Mouse (Mus musculus) cerebellum, adult 2 months (tissue): ENCODE measurements at regions not wholly inside any gene's neighbourhood (a gene's known extent, or its start where the extent isn't known, plus 50 kb on each side); places are given as distances from the start of the nearest gene placed in this dataset.

ENCODE experiments used
- DNase-seq, 2 experiments: peaks; one replicate each; pipeline ENCODE4 v3.0.0; 2021
- H3K27ac ChIP-seq: fragments of 200-500 bp; 2 replicates; pipeline ENCODE4 v1.5.1; 2012; ENCODE audit warnings: low read length, control low read depth, inconsistent platforms; ENCODE audit not compliant: insufficient read depth
- H3K27me3 ChIP-seq: fragments of 200-500 bp; 2 replicates; pipeline ENCODE4 v1.6.1; 2012; ENCODE audit warnings: inconsistent platforms, mild to moderate bottlenecking, low read length, moderate library complexity; ENCODE audit not compliant: control insufficient read depth, insufficient read depth
- H3K4me1 ChIP-seq: fragments of 200-500 bp; 2 replicates; pipeline ENCODE4 v1.6.1; 2011; ENCODE audit warnings: low read length; ENCODE audit not compliant: control insufficient read depth, insufficient read depth
- H3K4me3 ChIP-seq: fragments of 200-500 bp; replicated peaks from 2 replicates; pipeline ENCODE3; 2011; ENCODE audit warnings: mild to moderate bottlenecking, low read depth, low read length, control low read depth; ENCODE audit not compliant: insufficient read depth
- CTCF ChIP-seq: fragments of 200-500 bp; IDR thresholded peaks from 2 replicates; pipeline ENCODE4 v1.5.1; 2011; ENCODE audit warnings: low read depth, mild to moderate bottlenecking, control low read depth, low read length, moderate library complexity, borderline replicate concordance; ENCODE audit not compliant: insufficient read depth
- POLR2A ChIP-seq: fragments of 200-500 bp; IDR thresholded peaks from 2 replicates; pipeline ENCODE4 v1.6.1; 2011; ENCODE audit warnings: low read length, control low read depth, borderline replicate concordance; ENCODE audit not compliant: insufficient read depth
- WGBS: fragments of 180-500 bp; shearing (Covaris S2); methylation state at CpG from one replicate; pipeline ENCODE4 v1.1.7; 2018; 5-methylcytosine and 5-hydroxymethylcytosine counted together

DNA sequence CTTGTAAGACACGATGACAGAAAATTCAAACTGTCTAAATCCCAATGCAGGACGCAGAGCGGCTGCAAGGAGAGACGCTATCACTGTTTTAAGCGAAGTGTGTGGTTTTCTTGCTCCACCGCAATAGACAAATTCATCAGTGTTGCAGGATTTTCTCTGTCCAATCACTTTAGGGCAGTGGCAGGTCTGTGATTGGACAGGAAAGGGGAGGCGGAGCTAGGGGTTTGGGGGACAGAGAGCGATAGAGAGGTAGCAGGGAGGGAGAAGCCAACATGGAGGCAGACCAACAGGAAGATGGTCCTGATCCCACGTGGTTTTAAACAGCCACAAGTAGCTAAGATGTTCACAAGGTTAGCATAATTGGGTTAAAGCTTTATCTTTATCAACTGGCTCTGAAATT is 209.7 kb upstream of the Runx1 start:
- no peak overlapping the region for H3K4me3 ChIP-seq
- no peak overlapping the region for H3K27ac ChIP-seq
- no peaks in the 10 kb centered on the region for H3K4me1 ChIP-seq
- 92% methylated on average over 9 of the region's 9 CpGs for WGBS
- TF ChIP-seq POLR2A (no peak), CTCF (no peak)
- H3K27me3 ChIP-seq, result no peaks in the 10 kb centered on the region
- DNase-seq, result no peak

DNA sequence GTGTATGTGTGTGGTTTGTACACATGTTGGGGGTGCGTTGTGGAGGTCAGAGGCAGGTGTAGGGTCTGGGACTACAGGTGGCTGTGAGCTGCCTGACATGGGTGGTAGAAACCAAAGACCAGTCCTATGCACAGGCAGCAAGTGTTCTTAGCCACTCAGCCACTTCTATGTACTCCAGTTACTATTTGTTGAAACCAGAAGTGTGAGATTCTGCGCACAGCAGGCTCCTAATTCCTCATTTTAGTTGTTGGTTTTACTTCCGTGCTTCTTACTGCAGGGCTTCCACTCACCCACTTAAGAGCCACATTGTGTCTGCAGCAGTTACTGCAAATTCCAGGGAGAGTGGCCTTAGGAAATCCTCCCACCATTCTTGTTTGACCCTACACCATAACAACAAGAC is 208.0 kb upstream of the Runx1 start:
- no peaks in the 10 kb centered on the region for H3K4me1 ChIP-seq
- WGBS, result 84% methylated on average over 3 of the region's 3 CpGs
- H3K27ac ChIP-seq, result no peak overlapping the region
- no peaks in the 10 kb centered on the region for H3K27me3 ChIP-seq
- no peak for TF ChIP-seq CTCF
- no peak for TF ChIP-seq POLR2A
- DNase-seq, result no peak
- H3K4me3 ChIP-seq, result no peak overlapping the region

DNA sequence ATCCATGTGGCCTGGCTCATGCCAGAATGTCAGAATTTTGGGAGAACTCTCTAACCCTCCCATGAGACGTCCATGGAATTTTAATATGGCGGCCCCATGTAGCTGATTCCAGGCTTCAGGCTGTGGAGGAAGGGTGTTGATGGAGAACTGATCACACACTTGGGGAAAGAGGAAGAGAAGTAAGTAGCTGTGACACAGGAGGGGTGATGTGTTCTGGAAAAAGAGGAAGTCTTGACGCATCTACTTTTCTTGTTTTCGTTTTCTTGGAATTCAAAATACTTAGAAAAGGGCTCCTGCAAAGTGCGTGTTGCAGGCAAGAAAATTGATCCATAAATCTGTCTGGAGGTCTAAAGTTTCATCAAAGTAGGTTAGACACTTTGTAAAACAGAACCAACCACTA is 205.7 kb upstream of the Runx1 start:
- H3K4me1 ChIP-seq, result no peaks in the 10 kb centered on the region
- TF ChIP-seq POLR2A (no peak), CTCF (no peak)
- no peak for DNase-seq
- no peaks in the 10 kb centered on the region for H3K27me3 ChIP-seq
- H3K27ac ChIP-seq, result no peak overlapping the region
- no peak overlapping the region for H3K4me3 ChIP-seq
- 88% methylated on average over 5 of the region's 5 CpGs for WGBS

DNA sequence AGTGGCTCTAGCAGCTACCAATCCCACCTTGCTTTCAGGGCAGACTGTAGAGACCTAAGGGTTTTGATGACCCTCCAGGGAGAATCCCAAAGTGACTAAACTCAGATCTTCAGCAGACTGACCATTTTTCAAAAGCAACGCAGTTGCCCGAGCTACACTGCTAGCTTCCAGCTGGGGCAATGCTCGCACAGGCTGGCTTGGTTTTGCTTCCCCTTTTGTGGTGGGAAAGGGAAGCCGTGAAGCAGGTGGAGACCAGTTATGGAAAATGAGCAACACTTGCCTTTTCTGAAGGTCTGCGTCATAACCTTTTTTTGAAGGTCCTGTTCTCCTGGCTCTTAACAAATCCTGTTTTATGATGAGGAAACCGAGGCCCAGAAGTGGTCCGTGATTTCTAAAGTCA is 202.7 kb upstream of the Runx1 start:
- no peak overlapping the region for H3K4me3 ChIP-seq
- no peaks in the 10 kb centered on the region for H3K4me1 ChIP-seq
- DNase-seq, result no peak
- WGBS, result 82% methylated on average over 7 of the region's 7 CpGs
- TF ChIP-seq POLR2A (no peak), CTCF (no peak)
- H3K27ac ChIP-seq, result no peak overlapping the region
- no peaks in the 10 kb centered on the region for H3K27me3 ChIP-seq

DNA sequence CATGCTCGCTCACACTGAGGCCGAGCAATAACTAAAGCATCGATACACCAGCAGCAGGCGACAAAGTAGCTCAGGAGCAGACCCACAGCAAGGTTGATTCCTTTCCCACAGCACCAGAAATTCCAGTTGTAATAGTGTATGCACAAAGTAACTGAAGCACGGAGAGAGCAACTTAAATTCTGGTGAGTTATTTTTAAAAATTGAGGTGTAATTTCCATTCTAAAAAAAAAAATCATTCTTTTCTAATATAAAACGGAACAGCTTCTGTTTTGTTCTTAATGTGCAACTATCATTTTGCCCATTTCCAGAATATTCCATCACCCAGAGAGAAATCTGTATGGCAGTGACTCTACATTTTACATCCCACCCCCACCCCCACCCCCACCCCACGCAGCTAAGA is 202.1 kb upstream of the Runx1 start:
- Histone ChIP-seq H3K4me3 (no peak overlapping the region), H3K27ac (no peak overlapping the region), H3K4me1 (no peaks in the 10 kb centered on the region), H3K27me3 (no peaks in the 10 kb centered on the region)
- DNase-seq, result no peak
- 91% methylated on average over 7 of the region's 7 CpGs for WGBS
- TF ChIP-seq POLR2A (no peak), CTCF (no peak)

DNA sequence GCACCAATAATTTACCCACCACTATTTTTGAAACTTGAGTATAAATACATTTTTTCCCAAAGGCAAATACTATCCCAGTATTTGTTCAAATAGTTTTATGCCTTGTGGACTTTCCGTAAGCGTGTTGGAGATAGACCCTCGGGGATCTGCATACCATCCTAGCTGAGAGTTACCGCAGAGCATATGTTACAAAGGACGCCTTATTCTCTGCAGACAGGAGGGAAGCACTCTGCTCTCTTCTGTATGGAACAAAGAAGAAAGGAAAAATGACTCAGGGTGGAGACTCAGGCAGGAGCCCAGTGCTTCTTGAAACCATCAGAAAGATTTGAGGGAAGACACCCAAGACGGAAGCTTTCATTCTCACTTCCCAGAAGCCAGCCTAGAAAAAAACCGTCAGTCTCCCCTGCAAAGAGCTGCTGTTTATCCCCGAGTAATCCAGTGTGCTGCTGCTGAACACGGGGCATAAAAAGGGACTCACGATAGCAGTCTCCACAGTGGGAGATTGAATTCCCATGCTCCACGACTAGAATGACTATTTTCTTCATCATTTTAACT is 200.2 kb upstream of the Runx1 start:
- Histone ChIP-seq H3K27ac (no peak overlapping the region), H3K4me1 (no peaks in the 10 kb centered on the region), H3K27me3 (no peaks in the 10 kb centered on the region), H3K4me3 (no peak overlapping the region)
- no peak for DNase-seq
- TF ChIP-seq POLR2A, result no peak
- TF ChIP-seq CTCF, result no peak
- 61% methylated on average over 11 of the region's 11 CpGs for WGBS

DNA sequence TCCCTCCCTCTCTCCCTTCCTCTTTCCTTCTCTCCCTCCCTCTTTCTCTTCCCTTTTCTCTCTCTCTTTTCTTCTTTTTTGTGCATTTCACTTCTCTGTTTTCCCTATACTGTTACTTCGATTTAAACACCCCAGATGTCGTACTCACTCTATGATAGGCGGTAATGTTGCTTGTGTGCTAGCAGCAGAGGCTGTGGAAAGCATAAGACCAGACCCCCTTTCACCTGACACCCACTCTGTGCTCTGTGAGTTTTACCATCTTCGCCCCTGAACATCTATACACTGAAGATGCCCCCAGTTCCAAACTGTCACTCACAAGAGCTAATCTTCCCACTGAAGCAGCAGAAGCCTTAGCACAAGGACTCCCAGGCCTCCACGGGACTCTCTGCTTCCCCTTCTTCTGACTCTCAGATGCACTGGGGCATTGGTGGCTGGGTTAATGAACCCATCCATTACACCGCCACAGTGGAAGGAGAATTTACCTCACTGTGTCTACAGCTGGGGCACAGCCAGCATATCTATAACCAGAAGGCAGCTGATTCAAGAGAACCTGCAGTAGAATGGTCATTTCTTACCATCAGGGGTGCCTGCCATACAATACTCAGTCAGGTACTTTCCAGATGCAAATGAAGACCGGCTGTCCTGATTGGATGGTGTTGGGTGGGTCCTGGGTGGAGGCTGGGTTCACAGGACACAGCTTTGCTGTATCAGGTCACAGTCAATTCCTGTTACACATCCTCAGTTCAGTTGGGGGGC is 194.0 kb upstream of the Runx1 start:
- 80% methylated on average over 7 of the region's 7 CpGs for WGBS
- Histone ChIP-seq H3K4me3 (no peak overlapping the region), H3K27me3 (no peaks in the 10 kb centered on the region), H3K27ac (no peak overlapping the region), H3K4me1 (no peaks in the 10 kb centered on the region)
- no peak for TF ChIP-seq CTCF
- no peak for TF ChIP-seq POLR2A
- DNase-seq, result no peak

DNA sequence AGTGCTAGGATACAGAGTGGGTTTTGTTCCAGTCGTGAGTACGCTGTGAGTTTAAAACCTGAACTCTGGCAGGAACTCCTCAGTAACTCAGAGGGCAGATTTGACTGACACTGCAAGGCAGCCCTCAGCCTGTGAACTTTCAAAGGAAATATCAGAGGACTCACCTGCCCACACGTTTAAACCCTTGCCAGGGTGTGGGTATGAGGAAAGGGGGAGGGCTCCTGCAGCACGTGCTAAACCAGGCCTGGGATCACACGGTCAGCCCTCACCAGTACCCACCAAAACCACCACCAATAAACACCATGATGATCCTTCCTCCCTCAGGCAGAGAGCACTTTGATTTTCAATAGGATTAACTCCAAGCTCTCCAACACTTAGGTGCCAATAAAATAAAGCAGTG is 192.8 kb upstream of the Runx1 start:
- TF ChIP-seq CTCF (no peak), POLR2A (no peak)
- no peak overlapping the region for H3K27ac ChIP-seq
- DNase-seq, result no peak
- H3K4me3 ChIP-seq, result no peak overlapping the region
- no peaks in the 10 kb centered on the region for H3K27me3 ChIP-seq
- WGBS, result 65% methylated on average over 5 of the region's 5 CpGs
- no peaks in the 10 kb centered on the region for H3K4me1 ChIP-seq
